Mouse (Mus musculus): Measurements from ENCODE around the gene Rnft1. TPM values are rescaled to one million over a fixed set of nuclear protein-coding genes. Genes with fewer than 3 reads are reported as not detected.

Gene Rnft1
- 12.5 TPM for polyA plus RNA-seq (2012; fragmentation: generic; extraction: Trizol)
- long read RNA-seq, experiment 1, full-length matches to known transcripts: 55 of 61 reads
- long read RNA-seq, experiment 1, partial matches to known transcripts: 0 of 61 reads
- long read RNA-seq, experiment 1, other reads (novel, unspliced or antisense): 6 of 61 reads
- long read RNA-seq, experiment 2, full-length matches to known transcripts: 255 of 275 reads
- long read RNA-seq, experiment 2, partial matches to known transcripts: 0 of 275 reads
- long read RNA-seq, experiment 2, other reads (novel, unspliced or antisense): 20 of 275 reads

GRCm38 (mm10) chr11:86484101-86484868 is at the start of gene Rnft1:
Gene Rnft1, plus strand, starts transcription at chr11:86484657.
- TF ChIP-seq MYOD1 (IDR thresholded peaks at IDR 0.05; ENCODE audit: control insufficient read depth, insufficient read length, low read depth) (no peak), CTCF (IDR thresholded peaks at IDR 0.05; ENCODE audit: control insufficient read depth, insufficient read depth, insufficient read length) (peak; percentile 36), MAX (IDR thresholded peaks at IDR 0.05) (peak; percentile 58)
- Histone ChIP-seq H3K27me3 (ENCODE audit: control insufficient read depth, insufficient read depth, insufficient read length) (no peaks in the 10 kb centered on the region), H3K4me3 (ENCODE audit: insufficient read depth, poor library complexity, severe bottlenecking) (peak within 1 kb of the TSS; percentile 71), H3ac (ENCODE audit: control insufficient read depth, insufficient read length, low read depth) (peak within 1 kb of the TSS; percentile 78), H3K36me3 (ENCODE audit: control insufficient read depth, insufficient read depth) (peaks cover 16% of the 10 kb centered on the region), H3K79me3 (ENCODE audit: low read depth) (peaks cover 5% of the 10 kb centered on the region), H3K79me2 (ENCODE audit: control insufficient read depth, insufficient read depth) (peaks cover 17% of the 10 kb centered on the region)

GRCm38 (mm10) chr11:86436843-86437242 is 47.6 kb upstream of the Rnft1 start:
- Histone ChIP-seq H3K4me3 (ENCODE audit: insufficient read depth, poor library complexity, severe bottlenecking) (no peak overlapping the region), H3ac (ENCODE audit: control insufficient read depth, insufficient read length, low read depth) (no peak overlapping the region), H3K27me3 (ENCODE audit: control insufficient read depth, insufficient read depth, insufficient read length) (no peaks in the 10 kb centered on the region), H3K36me3 (ENCODE audit: control insufficient read depth, insufficient read depth) (no peaks in the 10 kb centered on the region), H3K79me3 (ENCODE audit: low read depth) (no peaks in the 10 kb centered on the region), H3K79me2 (ENCODE audit: control insufficient read depth, insufficient read depth) (no peaks in the 10 kb centered on the region)
- TF ChIP-seq MAX (IDR thresholded peaks at IDR 0.05): no peak
- no peak for TF ChIP-seq CEBPB (IDR thresholded peaks at IDR 0.05; ENCODE audit: low read depth)
- no peak for TF ChIP-seq MYOG (IDR thresholded peaks at IDR 0.05; ENCODE audit: control insufficient read depth, extremely low read depth, insufficient read length)
- no peak for TF ChIP-seq FOSL1 (IDR thresholded peaks at IDR 0.05; ENCODE audit: insufficient read depth, low read length, poor library complexity, severe bottlenecking)
- TF ChIP-seq CTCF (IDR thresholded peaks at IDR 0.05; ENCODE audit: control insufficient read depth, insufficient read depth, insufficient read length): no peak
- no peak for TF ChIP-seq USF1 (IDR thresholded peaks at IDR 0.05; ENCODE audit: low read depth)
- no peak for TF ChIP-seq MYOD1 (IDR thresholded peaks at IDR 0.05; ENCODE audit: control insufficient read depth, insufficient read length, low read depth)

DNA sequence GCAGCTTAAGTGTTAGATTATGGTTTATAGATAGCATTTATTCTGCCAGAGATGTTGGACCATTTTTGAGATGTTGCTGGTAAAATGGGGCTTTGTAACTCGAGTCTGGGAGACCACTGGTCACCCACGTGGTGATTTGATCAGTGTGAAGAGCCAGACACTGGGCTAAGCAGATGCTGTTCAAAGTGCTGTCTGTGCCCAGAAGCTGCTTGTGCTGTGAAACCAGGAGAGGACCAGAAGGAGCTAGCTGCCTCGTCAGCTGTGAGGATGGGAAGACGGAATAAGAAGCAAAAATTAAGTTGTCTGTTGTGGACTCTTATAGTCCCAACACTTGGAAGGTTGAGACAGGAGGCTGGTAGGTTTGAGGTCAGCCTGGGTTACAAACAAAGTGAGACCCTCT is 46.2 kb upstream of the Rnft1 start:
- Histone ChIP-seq H3K79me3 (ENCODE audit: low read depth) (no peaks in the 10 kb centered on the region), H3K4me3 (ENCODE audit: insufficient read depth, poor library complexity, severe bottlenecking) (no peak overlapping the region), H3K27me3 (ENCODE audit: control insufficient read depth, insufficient read depth, insufficient read length) (no peaks in the 10 kb centered on the region), H3ac (ENCODE audit: control insufficient read depth, insufficient read length, low read depth) (no peak overlapping the region), H3K79me2 (ENCODE audit: control insufficient read depth, insufficient read depth) (no peaks in the 10 kb centered on the region), H3K36me3 (ENCODE audit: control insufficient read depth, insufficient read depth) (no peaks in the 10 kb centered on the region)
- TF ChIP-seq CTCF (IDR thresholded peaks at IDR 0.05; ENCODE audit: control insufficient read depth, insufficient read depth, insufficient read length): no peak

- Histone ChIP-seq H3K36me3 (ENCODE audit: control insufficient read depth, insufficient read depth) (no peaks in the 10 kb centered on the region), H3ac (ENCODE audit: control insufficient read depth, insufficient read length, low read depth) (no peak overlapping the region), H3K79me3 (ENCODE audit: low read depth) (no peaks in the 10 kb centered on the region), H3K4me3 (ENCODE audit: insufficient read depth, poor library complexity, severe bottlenecking) (no peak overlapping the region), H3K27me3 (ENCODE audit: control insufficient read depth, insufficient read depth, insufficient read length) (no peaks in the 10 kb centered on the region), H3K79me2 (ENCODE audit: control insufficient read depth, insufficient read depth) (no peaks in the 10 kb centered on the region)
- TF ChIP-seq CTCF (IDR thresholded peaks at IDR 0.05; ENCODE audit: control insufficient read depth, insufficient read depth, insufficient read length): no peak
- no peak for TF ChIP-seq FOSL1 (IDR thresholded peaks at IDR 0.05; ENCODE audit: insufficient read depth, low read length, poor library complexity, severe bottlenecking)
- no peak for TF ChIP-seq MYOG (IDR thresholded peaks at IDR 0.05; ENCODE audit: control insufficient read depth, extremely low read depth, insufficient read length)
- no peak for TF ChIP-seq USF1 (IDR thresholded peaks at IDR 0.05; ENCODE audit: low read depth)
- TF ChIP-seq MYOD1 (IDR thresholded peaks at IDR 0.05; ENCODE audit: control insufficient read depth, insufficient read length, low read depth): no peak
- TF ChIP-seq CEBPB (IDR thresholded peaks at IDR 0.05; ENCODE audit: low read depth): no peak
- no peak for TF ChIP-seq MAX (IDR thresholded peaks at IDR 0.05)
Observed at GRCm38 (mm10) chr11:86440791-86441190, 43.7 kb upstream of the Rnft1 start.

DNA sequence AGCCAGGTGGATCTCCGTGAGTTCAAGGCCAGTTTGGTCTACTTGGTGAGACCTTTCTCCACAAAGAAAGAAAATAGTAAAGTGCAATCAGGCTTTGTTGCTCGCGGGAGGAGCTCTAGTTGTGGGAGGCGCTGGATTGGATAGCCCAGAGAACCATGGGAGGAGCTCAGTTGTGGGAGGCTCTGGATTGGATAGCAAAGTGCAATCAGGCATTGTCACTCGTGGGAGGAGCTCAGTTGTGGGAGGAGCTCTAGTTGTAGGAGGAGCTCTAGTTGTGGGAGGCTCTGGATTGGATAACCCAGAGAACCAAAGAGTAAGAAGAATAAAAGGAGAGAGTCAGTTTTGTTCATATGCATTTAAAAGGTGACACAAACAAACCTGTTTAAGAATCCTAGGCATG is 30.5 kb upstream of the Rnft1 start:
- H3K79me3 ChIP-seq (ENCODE audit: low read depth): no peaks in the 10 kb centered on the region
- no peak overlapping the region for H3ac ChIP-seq (ENCODE audit: control insufficient read depth, insufficient read length, low read depth)
- no peaks in the 10 kb centered on the region for H3K36me3 ChIP-seq (ENCODE audit: control insufficient read depth, insufficient read depth)
- H3K79me2 ChIP-seq (ENCODE audit: control insufficient read depth, insufficient read depth): no peaks in the 10 kb centered on the region
- no peaks in the 10 kb centered on the region for H3K27me3 ChIP-seq (ENCODE audit: control insufficient read depth, insufficient read depth, insufficient read length)
- H3K4me3 ChIP-seq (ENCODE audit: insufficient read depth, poor library complexity, severe bottlenecking): no peak overlapping the region
- TF ChIP-seq MYOD1 (IDR thresholded peaks at IDR 0.05; ENCODE audit: control insufficient read depth, insufficient read length, low read depth) (no peak), CTCF (IDR thresholded peaks at IDR 0.05; ENCODE audit: control insufficient read depth, insufficient read depth, insufficient read length) (no peak)

DNA sequence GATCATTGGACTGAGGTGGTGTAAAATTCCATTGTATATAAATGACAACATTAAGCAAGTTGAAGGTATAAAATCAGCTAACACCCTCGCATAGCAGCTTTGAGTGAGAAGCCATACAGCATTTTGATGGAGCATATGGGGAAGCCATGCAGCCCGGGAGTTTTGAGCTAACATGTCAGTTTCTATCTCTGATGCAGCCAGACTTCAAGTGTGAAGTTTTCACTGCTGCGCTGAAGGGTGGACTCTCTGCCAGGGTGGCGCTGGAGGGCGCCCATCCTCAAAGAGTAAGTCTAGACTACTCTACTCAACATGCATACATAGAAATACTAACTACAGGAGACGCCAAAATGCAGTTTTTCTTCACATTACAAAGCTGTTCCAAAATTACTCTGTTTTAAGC is 26.9 kb upstream of the Rnft1 start:
- TF ChIP-seq MAX (IDR thresholded peaks at IDR 0.05): no peak
- TF ChIP-seq USF1 (IDR thresholded peaks at IDR 0.05; ENCODE audit: low read depth): no peak
- no peak for TF ChIP-seq MYOD1 (IDR thresholded peaks at IDR 0.05; ENCODE audit: control insufficient read depth, insufficient read length, low read depth)
- no peak for TF ChIP-seq FOSL1 (IDR thresholded peaks at IDR 0.05; ENCODE audit: insufficient read depth, low read length, poor library complexity, severe bottlenecking)
- no peak for TF ChIP-seq CTCF (IDR thresholded peaks at IDR 0.05; ENCODE audit: control insufficient read depth, insufficient read depth, insufficient read length)
- no peak for TF ChIP-seq MYOG (IDR thresholded peaks at IDR 0.05; ENCODE audit: control insufficient read depth, extremely low read depth, insufficient read length)
- no peak for TF ChIP-seq CEBPB (IDR thresholded peaks at IDR 0.05; ENCODE audit: low read depth)
- no peaks in the 10 kb centered on the region for H3K79me2 ChIP-seq (ENCODE audit: control insufficient read depth, insufficient read depth)

More for the DNA sequence above, 26.9 kb upstream of the Rnft1 start:
- H3K79me3 ChIP-seq (ENCODE audit: low read depth): no peaks in the 10 kb centered on the region
- H3ac ChIP-seq (ENCODE audit: control insufficient read depth, insufficient read length, low read depth): no peak overlapping the region
- H3K4me3 ChIP-seq (ENCODE audit: insufficient read depth, poor library complexity, severe bottlenecking): no peak overlapping the region
- H3K36me3 ChIP-seq (ENCODE audit: control insufficient read depth, insufficient read depth): no peaks in the 10 kb centered on the region
- H3K27me3 ChIP-seq (ENCODE audit: control insufficient read depth, insufficient read depth, insufficient read length): no peaks in the 10 kb centered on the region

Measured in C2C12 (cell line).